Mouse (Mus musculus): ENCODE measurements at regions not wholly inside any gene's neighbourhood (a gene's known extent, or its start where the extent isn't known, plus 50 kb on each side); places are given as distances from the start of the nearest gene placed in this dataset.

DNA sequence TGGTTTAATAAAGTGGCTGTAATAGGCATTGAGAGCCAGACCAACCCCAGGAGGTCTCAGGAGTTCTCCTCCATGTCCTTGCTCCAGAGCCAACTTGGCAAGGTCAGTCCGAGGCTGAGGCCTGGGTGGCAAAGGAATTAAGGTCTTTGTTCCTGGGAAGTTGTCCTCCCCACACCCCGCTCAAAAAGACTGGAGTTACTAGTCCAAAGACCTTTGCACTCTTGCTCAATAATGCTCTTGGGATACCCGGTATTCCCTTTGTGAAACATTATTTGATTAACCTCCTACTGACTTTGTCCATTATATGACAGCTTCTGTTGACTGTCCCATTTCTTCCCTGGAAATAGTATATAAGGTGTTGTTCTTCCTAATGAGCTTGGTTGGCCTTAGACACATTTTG, 108.5 kb upstream of the Otud7a start:
- Histone ChIP-seq H3K36me3 (ENCODE audit: control insufficient read depth, insufficient read depth, low read length, poor library complexity, severe bottlenecking) (no peaks in the 10 kb centered on the region), H3K9me3 (ENCODE audit: control insufficient read depth, insufficient read depth, low read depth, low read length) (no peaks in the 10 kb centered on the region), H3K4me1 (ENCODE audit: control insufficient read depth in 2 of 2, insufficient read depth in 2 of 2, low read length in 2 of 2, poor library complexity in 1 of 2) (no peaks in the 10 kb centered on the region), H3K27ac (ENCODE audit: insufficient read depth, low read depth, low read length, poor library complexity, severe bottlenecking) (no peak overlapping the region), H3K4me3 (ENCODE audit: insufficient read depth in 1 of 2, low read depth in 1 of 2, low read length in 2 of 2, poor library complexity in 1 of 2, severe bottlenecking in 1 of 2) (no peak overlapping the region), H3K9ac (ENCODE audit: insufficient read depth, low read depth, low read length, poor library complexity, severe bottlenecking) (no peak overlapping the region)
- in situ Hi-C loops (cut with MboI; ENCODE audit: low sequenced_read_pairs in 2 of 2, unreplicated experiment in 2 of 2) = no loop called here
- DNase-seq (ENCODE audit: low read depth, low spot score) = no peak
- TF ChIP-seq ZNF384 (IDR thresholded peaks at IDR 0.05; ENCODE audit: low read depth, low read length) (no peak), CHD2 (IDR thresholded peaks at IDR 0.05; ENCODE audit: low read depth, low read length) (no peak), MAFK (IDR thresholded peaks at IDR 0.05; ENCODE audit: insufficient read depth, low read depth, low read length) (no peak), HCFC1 (IDR thresholded peaks at IDR 0.05; ENCODE audit: borderline replicate concordance, insufficient read depth, low read length) (no peak), ZC3H11A (IDR thresholded peaks at IDR 0.05; ENCODE audit: borderline replicate concordance, low read depth, low read length) (no peak)

- H3K36me3 ChIP-seq (ENCODE audit: control insufficient read depth, insufficient read depth, low read length, poor library complexity, severe bottlenecking) = no peaks in the 10 kb centered on the region
- in situ Hi-C loops (cut with MboI; ENCODE audit: low sequenced_read_pairs in 2 of 2, unreplicated experiment in 2 of 2) = no loop called here
- H3K27ac ChIP-seq (ENCODE audit: insufficient read depth, low read depth, low read length, poor library complexity, severe bottlenecking) = no peak overlapping the region
- H3K4me3 ChIP-seq (ENCODE audit: insufficient read depth in 1 of 2, low read depth in 1 of 2, low read length in 2 of 2, poor library complexity in 1 of 2, severe bottlenecking in 1 of 2) = no peak overlapping the region
- H3K9ac ChIP-seq (ENCODE audit: insufficient read depth, low read depth, low read length, poor library complexity, severe bottlenecking) = no peak overlapping the region
- TF ChIP-seq CHD2 (IDR thresholded peaks at IDR 0.05; ENCODE audit: low read depth, low read length) (no peak), ZNF384 (IDR thresholded peaks at IDR 0.05; ENCODE audit: low read depth, low read length) (no peak), HCFC1 (IDR thresholded peaks at IDR 0.05; ENCODE audit: borderline replicate concordance, insufficient read depth, low read length) (no peak), MAFK (IDR thresholded peaks at IDR 0.05; ENCODE audit: insufficient read depth, low read depth, low read length) (no peak), ZC3H11A (IDR thresholded peaks at IDR 0.05; ENCODE audit: borderline replicate concordance, low read depth, low read length) (no peak)
- no peak for DNase-seq (ENCODE audit: low read depth, low spot score)
- H3K9me3 ChIP-seq (ENCODE audit: control insufficient read depth, insufficient read depth, low read depth, low read length) = no peaks in the 10 kb centered on the region
- H3K4me1 ChIP-seq (ENCODE audit: control insufficient read depth in 2 of 2, insufficient read depth in 2 of 2, low read length in 2 of 2, poor library complexity in 1 of 2) = no peaks in the 10 kb centered on the region
These were observed 102.8 kb upstream of the Otud7a start for GRCm38 (mm10) chr7:63341716-63342115.

GRCm38 (mm10) chr7:63345671-63346392, 98.7 kb upstream of the Otud7a start:
- TF ChIP-seq CHD2 (IDR thresholded peaks at IDR 0.05; ENCODE audit: low read depth, low read length) = no peak
- no peak for TF ChIP-seq HCFC1 (IDR thresholded peaks at IDR 0.05; ENCODE audit: borderline replicate concordance, insufficient read depth, low read length)
- no peak for TF ChIP-seq MAFK (IDR thresholded peaks at IDR 0.05; ENCODE audit: insufficient read depth, low read depth, low read length)
- Histone ChIP-seq H3K9ac (ENCODE audit: insufficient read depth, low read depth, low read length, poor library complexity, severe bottlenecking) (no peak overlapping the region; the same call in 1 of the 2 replicates), H3K9me3 (ENCODE audit: control insufficient read depth, insufficient read depth, low read depth, low read length) (no peaks in the 10 kb centered on the region), H3K27ac (ENCODE audit: insufficient read depth, low read depth, low read length, poor library complexity, severe bottlenecking) (no peak overlapping the region), H3K4me3 (ENCODE audit: insufficient read depth in 1 of 2, low read depth in 1 of 2, low read length in 2 of 2, poor library complexity in 1 of 2, severe bottlenecking in 1 of 2) (no peak overlapping the region), H3K4me1 (ENCODE audit: control insufficient read depth in 2 of 2, insufficient read depth in 2 of 2, low read length in 2 of 2, poor library complexity in 1 of 2) (no peaks in the 10 kb centered on the region), H3K36me3 (ENCODE audit: control insufficient read depth, insufficient read depth, low read length, poor library complexity, severe bottlenecking) (no peaks in the 10 kb centered on the region)
- peak; percentile 48 for DNase-seq (ENCODE audit: low read depth, low spot score)
- in situ Hi-C loops (cut with MboI; ENCODE audit: low sequenced_read_pairs in 2 of 2, unreplicated experiment in 2 of 2) = no loop called here

- DNase-seq (ENCODE audit: low read depth, low spot score) = no peak
- no peak overlapping the region for H3K4me3 ChIP-seq (ENCODE audit: insufficient read depth in 1 of 2, low read depth in 1 of 2, low read length in 2 of 2, poor library complexity in 1 of 2, severe bottlenecking in 1 of 2)
- H3K36me3 ChIP-seq (ENCODE audit: control insufficient read depth, insufficient read depth, low read length, poor library complexity, severe bottlenecking) = no peaks in the 10 kb centered on the region
- no peak overlapping the region for H3K9ac ChIP-seq (ENCODE audit: insufficient read depth, low read depth, low read length, poor library complexity, severe bottlenecking)
- no peaks in the 10 kb centered on the region for H3K9me3 ChIP-seq (ENCODE audit: control insufficient read depth, insufficient read depth, low read depth, low read length)
- TF ChIP-seq MAFK (IDR thresholded peaks at IDR 0.05; ENCODE audit: insufficient read depth, low read depth, low read length) (no peak), HCFC1 (IDR thresholded peaks at IDR 0.05; ENCODE audit: borderline replicate concordance, insufficient read depth, low read length) (no peak), CHD2 (IDR thresholded peaks at IDR 0.05; ENCODE audit: low read depth, low read length) (no peak), ZC3H11A (IDR thresholded peaks at IDR 0.05; ENCODE audit: borderline replicate concordance, low read depth, low read length) (no peak), ZNF384 (IDR thresholded peaks at IDR 0.05; ENCODE audit: low read depth, low read length) (no peak)
- no peak overlapping the region for H3K27ac ChIP-seq (ENCODE audit: insufficient read depth, low read depth, low read length, poor library complexity, severe bottlenecking)
- H3K4me1 ChIP-seq (ENCODE audit: control insufficient read depth in 2 of 2, insufficient read depth in 2 of 2, low read length in 2 of 2, poor library complexity in 1 of 2) = no peaks in the 10 kb centered on the region
- in situ Hi-C loops (cut with MboI; ENCODE audit: low sequenced_read_pairs in 2 of 2, unreplicated experiment in 2 of 2) = no loop called here
These were observed 98.2 kb upstream of the Otud7a start for GRCm38 (mm10) chr7:63346393-63346730.

All from ES-E14 (cell line).